Mouse (Mus musculus) G1E (cell line): Measurements from ENCODE around the gene Syvn1.

Experiments used
- CTCF ChIP-seq: IDR thresholded peaks from 2 replicates; pipeline ENCODE4 v1.5.1; 2012; ENCODE audit warnings: low read depth, low read length, inconsistent platforms, mixed read lengths
- POLR2AphosphoS5 ChIP-seq: IDR thresholded peaks from 2 replicates; pipeline ENCODE4 v1.6.1; 2012; ENCODE audit warnings: low read depth, low read length, inconsistent platforms; ENCODE audit not compliant: insufficient replicate concordance

- TF ChIP-seq CTCF (no peak), POLR2AphosphoS5 (no peak)
Observed at GRCm38 (mm10) chr19:6102169-6102853, 55.9 kb downstream of the Syvn1 start.
